Mouse (Mus musculus): ENCODE data around the gene Ftcd. TPM values are rescaled to one million over a fixed set of nuclear protein-coding genes. Genes with fewer than 3 reads are reported as not detected.

The Ftcd gene
- total RNA-seq, 2 experiments from 2014 or later, result not detected

DNA sequence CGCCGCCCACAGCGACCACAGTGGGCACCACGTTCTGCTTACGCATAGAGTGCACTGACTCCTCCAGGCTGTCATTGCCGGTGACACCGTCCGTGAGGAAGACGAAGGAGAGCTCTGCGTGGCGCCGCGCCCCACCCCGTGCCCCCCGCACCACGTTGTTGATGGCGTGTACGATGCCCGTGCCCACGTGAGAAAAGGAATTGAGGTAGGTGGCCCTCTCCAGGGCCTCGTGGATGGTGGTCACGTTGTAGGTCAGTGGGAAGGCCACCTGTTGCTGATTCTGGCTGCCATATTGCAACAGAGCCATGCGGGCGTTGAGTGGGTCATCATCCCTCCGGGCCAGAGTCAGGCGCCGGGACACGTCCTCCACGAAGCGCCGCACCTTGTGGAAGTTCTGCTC lies 20.9 kb downstream of the Ftcd start:
- no peak for ATAC-seq (replicated peaks; ENCODE audit: poor library complexity)

DNA sequence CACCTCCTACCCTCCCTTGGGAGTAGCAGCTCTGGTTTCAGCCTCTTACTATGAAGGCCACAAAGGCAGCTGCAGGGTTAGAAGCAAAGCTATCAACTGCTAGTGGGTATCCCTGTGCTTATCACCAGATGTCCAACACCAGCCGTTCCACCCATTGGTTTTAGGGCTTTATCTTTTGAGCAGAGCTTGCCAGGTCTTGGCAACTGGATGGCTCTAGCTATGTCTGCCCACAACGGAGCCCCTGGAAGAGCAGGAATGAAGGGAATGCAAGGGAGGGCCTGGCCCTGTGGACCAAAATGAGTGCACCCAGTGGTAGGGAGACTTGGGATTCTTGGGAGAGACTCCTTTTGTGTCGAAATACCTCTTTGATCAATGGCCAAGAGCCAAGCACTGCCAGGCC lies 27.2 kb downstream of the Ftcd start:
- peak; percentile 88 for ATAC-seq (replicated peaks; ENCODE audit: poor library complexity)

GRCm38 (mm10) chr10:76612473-76612872 lies 37.0 kb downstream of the Ftcd start:
- no peak for ATAC-seq (replicated peaks; ENCODE audit: poor library complexity)

GRCm38 (mm10) chr10:76622411-76622810 lies 47.0 kb downstream of the Ftcd start:
- no peak for ATAC-seq (replicated peaks; ENCODE audit: poor library complexity)

DNA sequence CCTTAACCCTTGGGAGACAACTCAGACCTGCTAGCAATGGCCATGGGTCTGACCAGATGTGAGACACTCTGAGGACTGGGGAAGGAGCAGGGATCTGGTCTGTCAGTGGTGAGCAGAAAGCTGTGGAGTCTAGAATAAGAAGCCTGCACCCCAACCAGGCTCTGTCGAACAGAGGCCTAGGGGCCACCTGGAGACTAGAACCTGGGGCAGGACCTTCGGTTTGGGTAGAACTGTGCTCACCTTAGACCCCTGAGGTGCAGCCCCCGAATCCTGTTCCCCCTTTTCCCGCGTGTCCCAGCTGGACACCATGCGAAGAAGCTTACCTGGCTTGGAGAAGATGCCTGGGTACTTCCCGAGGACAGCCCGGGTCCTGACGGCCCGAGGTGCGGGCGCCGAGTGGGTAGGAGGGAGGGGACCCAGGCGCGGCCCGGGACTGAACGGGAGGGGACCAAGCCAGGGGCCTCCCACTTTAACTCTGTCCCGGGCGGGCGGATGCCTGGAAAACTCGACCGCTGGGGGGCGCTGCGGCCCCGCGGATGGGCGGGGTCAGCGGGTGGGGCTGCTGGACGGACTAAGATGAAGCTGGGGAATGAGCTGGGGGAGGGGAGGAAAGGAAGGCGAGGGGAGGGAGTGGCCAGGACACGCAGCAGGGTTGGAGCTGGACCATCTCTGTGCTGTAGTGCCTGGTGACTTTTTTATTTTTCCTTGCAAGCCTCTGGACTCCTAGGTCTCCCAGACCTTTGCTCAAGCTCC lies 47.7 kb downstream of the Ftcd start, which contains the start of gene Col6a2:
Gene Col6a2, minus strand, starts transcription at position 703 of the 753 bp plus-strand sequence.
- ATAC-seq (replicated peaks; ENCODE audit: poor library complexity), result peak; percentile 65

- no peak for ATAC-seq (replicated peaks; ENCODE audit: poor library complexity)
These were observed 48.3 kb downstream of the Ftcd start for GRCm38 (mm10) chr10:76623734-76624133.

DNA sequence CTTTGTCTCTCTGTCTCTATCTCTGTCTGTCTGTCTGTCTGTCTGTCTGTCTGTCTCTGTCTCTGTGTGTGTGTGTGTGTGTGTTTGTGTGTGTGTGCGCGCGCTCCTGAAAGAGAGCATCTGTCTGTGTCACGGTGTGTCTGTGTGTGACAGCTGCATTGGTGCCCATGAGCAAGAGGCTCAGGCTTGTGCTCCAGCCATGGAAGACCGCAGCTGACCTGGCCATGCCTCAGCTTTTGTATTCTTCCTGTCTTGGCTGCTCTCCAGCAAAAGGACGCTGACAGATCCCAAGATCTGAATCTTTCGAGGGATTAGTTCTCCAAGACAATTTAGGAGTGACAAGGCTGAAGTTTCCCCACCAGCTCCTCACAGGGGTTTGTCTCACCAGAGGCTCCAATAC lies 49.5 kb downstream of the Ftcd start:
- ATAC-seq (replicated peaks; ENCODE audit: poor library complexity), result no peak

DNA sequence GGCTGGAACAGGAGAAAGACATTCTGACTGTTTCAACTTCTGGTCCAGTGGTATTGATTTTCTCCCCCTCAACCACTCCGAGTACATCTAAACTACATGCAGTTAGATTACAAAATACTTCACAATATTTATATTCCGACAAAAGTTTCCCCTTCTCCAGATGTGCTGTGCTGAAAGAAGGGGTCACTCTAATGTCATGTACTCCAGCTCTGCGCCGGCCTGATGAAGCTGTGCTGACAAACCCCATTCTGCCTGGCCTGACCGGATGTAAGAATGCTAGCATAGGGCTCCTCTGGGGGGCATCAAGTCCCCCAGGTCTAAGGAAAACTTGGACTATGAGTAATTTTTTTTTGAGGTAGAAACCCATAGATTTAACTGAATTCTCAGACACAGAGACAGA lies 52.3 kb downstream of the Ftcd start:
- no peak for ATAC-seq (replicated peaks; ENCODE audit: poor library complexity)

- no peak for ATAC-seq (replicated peaks; ENCODE audit: poor library complexity)
These were observed 55.2 kb downstream of the Ftcd start for GRCm38 (mm10) chr10:76630657-76631056.

GRCm38 (mm10) chr10:76632630-76633029 lies 57.2 kb downstream of the Ftcd start:
- no peak for ATAC-seq (replicated peaks; ENCODE audit: poor library complexity)

DNA sequence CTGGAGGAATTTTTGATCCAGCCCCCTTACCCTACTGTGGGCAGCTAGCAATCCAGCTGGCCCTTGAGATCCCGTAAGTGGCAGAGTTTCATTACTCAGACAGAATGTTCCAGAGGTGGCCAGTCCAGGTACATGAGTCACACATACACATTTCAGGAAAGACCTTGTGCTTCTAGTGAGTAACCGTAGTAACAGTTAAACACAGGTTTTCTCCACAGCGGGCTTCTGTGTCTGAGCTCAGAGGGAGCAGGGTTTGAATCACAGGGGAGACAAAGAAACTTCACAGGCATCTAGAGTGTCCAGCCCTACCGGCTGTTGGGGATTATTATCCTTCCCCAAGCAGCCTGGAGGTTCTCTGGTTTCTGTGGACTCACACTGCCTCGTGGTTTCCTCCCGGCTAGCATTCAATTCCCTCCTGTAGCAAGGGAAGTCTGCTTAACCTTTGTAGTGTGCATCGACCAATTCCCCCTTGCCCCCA lies 58.7 kb downstream of the Ftcd start:
- no peak for ATAC-seq (replicated peaks; ENCODE audit: poor library complexity)

DNA sequence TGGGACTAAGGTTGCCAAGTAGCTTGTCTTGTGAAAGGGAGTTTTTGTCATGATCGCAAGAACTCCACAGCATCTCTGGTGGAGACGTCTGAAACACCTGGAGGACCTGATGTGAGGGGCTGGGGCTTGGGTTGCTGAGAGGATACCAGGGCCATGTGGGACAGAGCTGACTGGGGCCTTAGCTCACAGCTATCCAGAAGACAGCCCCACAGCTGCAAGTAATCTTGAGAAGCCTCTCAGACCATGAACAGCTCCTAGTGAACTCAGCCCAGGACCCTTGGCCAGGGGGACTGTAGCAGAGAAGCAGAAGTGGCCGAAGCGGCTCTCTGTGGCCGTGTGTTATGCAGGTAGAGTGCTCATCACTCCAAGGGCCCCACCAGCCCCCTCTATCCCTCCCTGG lies 59.1 kb downstream of the Ftcd start:
- no peak for ATAC-seq (replicated peaks; ENCODE audit: poor library complexity)

DNA sequence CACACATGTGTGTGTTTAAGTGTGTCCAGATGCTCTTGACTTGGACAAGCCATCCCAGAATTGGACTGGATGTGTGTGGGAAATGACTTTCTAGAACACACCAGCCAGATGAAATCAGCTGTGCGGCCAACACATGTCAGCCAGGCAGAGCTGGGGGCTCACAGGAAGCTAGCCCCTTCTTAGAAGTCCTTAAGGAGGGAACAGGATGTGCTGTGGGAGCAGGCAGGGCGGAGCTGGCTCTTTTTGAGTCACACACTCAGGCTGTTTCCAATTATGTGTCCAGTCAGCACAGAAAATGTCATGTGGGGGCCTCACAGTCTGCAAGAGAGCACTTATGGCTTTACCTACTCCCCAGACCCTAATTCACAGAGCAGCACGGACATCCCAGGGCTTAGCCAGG lies 60.6 kb downstream of the Ftcd start:
- ATAC-seq (replicated peaks; ENCODE audit: poor library complexity), result no peak

GRCm38 (mm10) chr10:76636601-76637000 lies 61.2 kb downstream of the Ftcd start:
- no peak for ATAC-seq (replicated peaks; ENCODE audit: poor library complexity)

Other genes with a start within 250 kb of the Ftcd start
- 1.2 and 1.3 TPM in 2 replicates for gene Dip2a, start 230.4 kb upstream of the Ftcd start, total RNA-seq (2015)
- 1.4 and 2.9 TPM in 2 replicates for gene Dip2a, start 230.4 kb upstream of the Ftcd start, total RNA-seq (2017)
- not detected in 2 replicates for gene AC141477.1, start 135.2 kb upstream of the Ftcd start, total RNA-seq (2015)
- gene AC141477.1, start 135.2 kb upstream of the Ftcd start, total RNA-seq (2017), result 20.5 and 61.6 TPM in 2 replicates
- gene Pcnt, start 132.9 kb upstream of the Ftcd start, total RNA-seq (2015), result 35.8 and 40.5 TPM in 2 replicates
- gene Pcnt, start 132.9 kb upstream of the Ftcd start, total RNA-seq (2017), result 57.7 and 64.8 TPM in 2 replicates
- not detected in 2 replicates for gene 2610028H24Rik, start 126.6 kb upstream of the Ftcd start, total RNA-seq (2015)
- not detected in 2 replicates for gene 2610028H24Rik, start 126.6 kb upstream of the Ftcd start, total RNA-seq (2017)
- 84.5 and 91.4 TPM in 2 replicates for gene Mcm3ap, start 106.7 kb upstream of the Ftcd start, total RNA-seq (2015)
- 68.3 and 85.3 TPM in 2 replicates for gene Mcm3ap, start 106.7 kb upstream of the Ftcd start, total RNA-seq (2017)
- 2.1 and 2.3 TPM in 2 replicates for gene Ybey, start 106.5 kb upstream of the Ftcd start, total RNA-seq (2015)
- 3.8 and 4.2 TPM in 2 replicates for gene Ybey, start 106.5 kb upstream of the Ftcd start, total RNA-seq (2017)
- 0.61 and 2.4 TPM in 2 replicates for gene Lss, start 44.1 kb upstream of the Ftcd start, total RNA-seq (2015)
- gene Lss, start 44.1 kb upstream of the Ftcd start, total RNA-seq (2017), result 3.1 and 4.4 TPM in 2 replicates
- not detected in 2 replicates for gene Spatc1l, start 13.4 kb upstream of the Ftcd start, total RNA-seq (2015)
- gene Spatc1l, start 13.4 kb upstream of the Ftcd start, total RNA-seq (2017), result not detected in 2 replicates
- not detected in 2 replicates for gene Col6a2, start 48.0 kb downstream of the Ftcd start, total RNA-seq (2015)
- gene Col6a2, start 48.0 kb downstream of the Ftcd start, total RNA-seq (2017), result not detected in 2 replicates
- not detected in 2 replicates for gene Col6a1, start 150.5 kb downstream of the Ftcd start, total RNA-seq (2015)
- gene Col6a1, start 150.5 kb downstream of the Ftcd start, total RNA-seq (2017), result 0.27 TPM in 1 of 2 replicates, not detected in the other